Mouse (Mus musculus): ENCODE measurements around the gene Ercc4.

DNA sequence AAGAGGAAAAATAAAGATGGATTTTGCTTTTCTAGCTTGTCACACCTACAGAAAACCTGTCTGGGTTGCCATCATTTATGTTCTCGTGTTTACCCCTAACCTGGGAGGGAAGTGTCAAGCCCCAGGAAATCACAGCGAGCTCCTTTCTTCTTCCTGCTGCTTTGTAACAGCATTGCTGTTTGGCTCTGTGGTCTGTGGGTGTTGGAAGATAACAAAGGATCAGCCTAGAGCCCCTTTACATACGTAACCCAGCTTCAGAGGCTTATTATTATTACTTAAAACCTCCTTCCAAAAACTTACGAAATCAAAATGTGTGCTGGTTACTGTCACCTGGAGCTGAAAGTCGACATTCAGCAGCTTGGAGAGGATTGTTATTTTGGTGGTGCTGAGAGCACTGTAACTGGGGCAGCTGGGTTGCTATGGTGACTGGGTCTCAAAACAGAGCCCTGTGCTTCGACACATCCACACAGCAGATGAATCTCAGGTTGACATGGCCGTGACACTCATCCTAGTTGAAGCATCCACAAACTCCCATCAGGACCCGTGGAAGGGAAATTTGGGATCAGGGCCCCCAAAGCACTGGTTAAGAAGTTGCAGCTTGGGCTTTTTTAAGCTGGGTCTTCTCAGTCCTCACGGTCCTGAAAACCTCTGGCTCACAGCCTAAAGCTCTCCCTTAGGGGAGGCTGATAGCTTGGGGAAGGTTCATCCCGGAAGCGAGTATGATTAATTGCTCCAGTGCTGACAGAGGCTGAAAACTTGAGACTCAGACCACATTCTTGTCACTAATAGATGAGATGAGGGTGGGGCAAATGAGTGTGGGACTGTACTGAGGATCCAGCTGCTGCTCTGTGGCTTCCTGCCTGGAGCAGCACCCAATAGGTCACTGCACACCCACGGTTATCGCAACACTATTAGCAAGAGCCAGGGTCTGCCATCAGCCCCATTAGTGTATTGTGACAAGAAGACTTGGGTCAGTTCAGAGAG lies 49.7 kb downstream of the Ercc4 start:
- TF ChIP-seq CTCF (IDR thresholded peaks at IDR 0.05; ENCODE audit: low read depth, low read length): no peak
- no peak for TF ChIP-seq POLR2A (IDR thresholded peaks at IDR 0.05; ENCODE audit: extremely low read depth, insufficient read depth, low read length)

All from liver, adult 2 months (tissue).